Mouse (Mus musculus): ENCODE measurements around the gene Pitpnm3. TPM values are rescaled to one million over a fixed set of nuclear protein-coding genes. Genes with fewer than 3 reads are reported as not detected.

Pitpnm3 gene
- polyA plus RNA-seq, 1 experiment from 2014 or later, result 0.89 TPM

DNA sequence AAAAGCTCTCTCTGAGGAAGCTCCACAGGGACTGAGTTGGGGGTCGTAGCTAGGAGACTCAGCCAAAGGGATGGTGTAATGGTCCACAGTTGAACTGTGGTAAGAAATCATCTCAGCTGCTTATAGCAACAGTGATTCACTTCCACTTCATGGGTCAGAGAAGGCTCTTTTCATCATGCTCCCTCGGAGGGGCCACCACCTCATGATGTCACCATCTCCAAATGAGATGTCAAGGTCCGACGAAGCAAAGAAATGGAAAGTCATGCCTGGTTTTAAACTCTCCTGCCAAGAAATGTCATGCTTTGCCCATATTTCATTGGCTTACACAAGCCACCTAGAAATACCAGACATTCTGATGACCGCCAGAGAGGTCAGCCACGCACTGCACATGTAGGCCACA, 15.2 kb downstream of the Pitpnm3 start:
- ATAC-seq (ENCODE audit: low read depth) (no peak), DNase-seq (ENCODE audit: low spot score) (no peak)
- 83% methylated on average over 6 of the region's 6 CpGs for WGBS
- Histone ChIP-seq H3K4me1 (ENCODE audit: control insufficient read depth, insufficient read depth, low read length) (no peaks in the 10 kb centered on the region), H3K36me3 (ENCODE audit: control insufficient read depth, insufficient read depth, low read length) (no peaks in the 10 kb centered on the region), H3K4me2 (ENCODE audit: low read depth, low read length) (no peak overlapping the region), H3K4me3 (ENCODE audit: low read depth, low read length) (no peak overlapping the region), H3K27me3 (replicated peaks; ENCODE audit: control insufficient read depth, insufficient read depth, low read length) (no peaks in the 10 kb centered on the region; the same call in 1 of the 2 replicates), H3K27ac (replicated peaks; ENCODE audit: low read depth, low read length) (no peak overlapping the region), H3K9me3 (ENCODE audit: control insufficient read depth, low read length) (no peaks in the 10 kb centered on the region), H3K9ac (ENCODE audit: low read depth, low read length) (no peak overlapping the region)

DNA sequence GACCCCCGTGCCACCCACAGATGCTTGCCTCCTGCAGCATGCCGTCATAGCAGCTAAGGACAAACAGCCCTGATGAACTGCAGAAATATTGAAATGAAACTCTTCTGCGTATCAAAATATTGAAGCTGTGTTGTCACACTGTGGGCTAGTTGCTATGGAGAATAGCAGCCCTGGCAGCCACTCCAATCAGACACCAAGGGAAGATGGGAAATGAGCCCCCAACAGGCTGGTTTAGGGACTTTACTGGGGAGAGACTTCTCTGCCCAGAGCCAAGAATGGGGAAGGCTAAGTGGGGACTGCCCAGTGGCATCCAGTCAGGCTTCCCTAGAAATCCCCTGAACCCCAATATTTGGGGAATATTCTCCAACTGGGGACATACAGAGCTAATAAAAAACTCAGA, 16.9 kb downstream of the Pitpnm3 start:
- Histone ChIP-seq H3K9ac (ENCODE audit: low read depth, low read length) (no peak overlapping the region), H3K36me3 (ENCODE audit: control insufficient read depth, insufficient read depth, low read length) (no peaks in the 10 kb centered on the region), H3K27ac (replicated peaks; ENCODE audit: low read depth, low read length) (no peak overlapping the region), H3K27me3 (replicated peaks; ENCODE audit: control insufficient read depth, insufficient read depth, low read length) (no peaks in the 10 kb centered on the region; the same call in 1 of the 2 replicates), H3K4me3 (ENCODE audit: low read depth, low read length) (no peak overlapping the region), H3K4me1 (ENCODE audit: control insufficient read depth, insufficient read depth, low read length) (no peaks in the 10 kb centered on the region), H3K9me3 (ENCODE audit: control insufficient read depth, low read length) (no peaks in the 10 kb centered on the region), H3K4me2 (ENCODE audit: low read depth, low read length) (no peak overlapping the region)
- 77% methylated on average over 3 of the region's 3 CpGs for WGBS
- ATAC-seq (ENCODE audit: low read depth) (no peak), DNase-seq (ENCODE audit: low spot score) (no peak)

DNA sequence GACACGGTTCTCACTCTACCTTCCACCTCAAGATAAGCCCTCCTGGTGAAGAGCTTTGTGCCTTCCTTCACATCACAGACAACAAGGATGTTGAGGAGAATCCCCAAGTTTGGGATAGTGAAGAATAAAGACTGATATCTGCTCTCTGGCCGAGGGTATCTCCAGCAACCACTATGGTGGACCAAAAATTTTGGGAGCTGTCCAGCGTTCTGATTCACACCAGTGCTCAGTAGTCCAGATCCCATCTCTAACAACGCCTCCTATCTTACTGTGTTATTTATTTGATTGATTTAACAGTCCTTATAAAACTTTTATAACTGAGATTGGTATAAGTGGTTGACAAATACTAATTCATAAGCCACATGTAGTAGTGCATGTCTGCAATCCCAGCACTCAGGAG, 22.3 kb downstream of the Pitpnm3 start:
- no peak overlapping the region for H3K27ac ChIP-seq (replicated peaks; ENCODE audit: low read depth, low read length)
- WGBS, result 54% methylated on average over 4 of the region's 4 CpGs
- H3K4me1 ChIP-seq (ENCODE audit: control insufficient read depth, insufficient read depth, low read length), result no peaks in the 10 kb centered on the region
- DNase-seq (ENCODE audit: low spot score) (no peak), ATAC-seq (ENCODE audit: low read depth) (no peak)
- H3K4me3 ChIP-seq (ENCODE audit: low read depth, low read length), result no peak overlapping the region
- H3K36me3 ChIP-seq (ENCODE audit: control insufficient read depth, insufficient read depth, low read length), result no peaks in the 10 kb centered on the region
- H3K9me3 ChIP-seq (ENCODE audit: control insufficient read depth, low read length), result no peaks in the 10 kb centered on the region
- no peaks in the 10 kb centered on the region for H3K27me3 ChIP-seq (replicated peaks; ENCODE audit: control insufficient read depth, insufficient read depth, low read length)
- no peak overlapping the region for H3K9ac ChIP-seq (ENCODE audit: low read depth, low read length)
- H3K4me2 ChIP-seq (ENCODE audit: low read depth, low read length), result no peak overlapping the region

DNA sequence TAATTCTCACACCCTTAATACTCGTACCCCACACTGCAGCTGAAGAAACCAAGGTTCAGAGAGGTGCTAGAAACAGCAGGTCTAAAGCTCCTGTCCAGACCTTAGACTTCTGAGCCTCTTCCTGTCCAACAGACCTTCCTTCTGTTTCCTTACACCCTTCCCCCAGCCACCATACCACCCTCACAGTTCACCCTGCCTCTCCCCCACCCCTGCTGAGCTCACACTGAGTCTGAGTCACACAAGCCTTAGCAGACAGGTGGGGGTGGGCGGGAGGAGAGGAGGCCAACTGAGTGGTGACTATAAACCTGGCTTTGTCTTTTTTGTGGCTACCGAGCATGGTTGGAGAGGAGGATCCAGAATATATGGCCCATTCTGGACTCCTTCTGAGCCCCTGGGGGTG, 24.9 kb downstream of the Pitpnm3 start:
- no peaks in the 10 kb centered on the region for H3K36me3 ChIP-seq (ENCODE audit: control insufficient read depth, insufficient read depth, low read length)
- no peak for ATAC-seq (ENCODE audit: low read depth)
- H3K27ac ChIP-seq (replicated peaks; ENCODE audit: low read depth, low read length), result no peak overlapping the region
- no peak for DNase-seq (ENCODE audit: low spot score)
- no peak overlapping the region for H3K4me2 ChIP-seq (ENCODE audit: low read depth, low read length)
- no peaks in the 10 kb centered on the region for H3K4me1 ChIP-seq (ENCODE audit: control insufficient read depth, insufficient read depth, low read length)
- no peaks in the 10 kb centered on the region for H3K27me3 ChIP-seq (replicated peaks; ENCODE audit: control insufficient read depth, insufficient read depth, low read length)
- no peak overlapping the region for H3K4me3 ChIP-seq (ENCODE audit: low read depth, low read length)
- WGBS, result 39% methylated on average over 3 of the region's 3 CpGs
- peaks cover 3% of the 10 kb centered on the region; the same call in 1 of the 2 replicates for H3K9me3 ChIP-seq (ENCODE audit: control insufficient read depth, low read length)
- H3K9ac ChIP-seq (ENCODE audit: low read depth, low read length), result no peak overlapping the region

DNA sequence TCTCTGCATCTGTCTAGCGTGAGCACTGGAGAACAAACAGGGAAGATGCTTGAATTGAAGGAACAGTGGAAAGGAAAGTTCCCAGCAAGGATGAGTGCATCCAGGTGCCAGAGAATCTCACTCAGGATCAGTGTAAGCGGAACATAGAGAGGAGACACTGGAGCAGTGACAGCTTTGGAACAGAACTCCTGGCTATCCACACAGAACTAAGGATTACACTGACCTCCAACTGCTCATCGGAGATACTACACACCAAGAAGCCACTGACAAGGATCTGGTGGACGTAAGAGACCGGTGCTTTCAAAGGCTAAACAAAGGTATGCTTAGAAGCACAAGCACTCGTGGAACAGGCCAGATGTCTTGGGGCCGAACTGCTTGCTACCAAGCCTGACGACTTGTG, 31.4 kb downstream of the Pitpnm3 start:
- Histone ChIP-seq H3K4me1 (ENCODE audit: control insufficient read depth, insufficient read depth, low read length) (no peaks in the 10 kb centered on the region), H3K27me3 (replicated peaks; ENCODE audit: control insufficient read depth, insufficient read depth, low read length) (no peaks in the 10 kb centered on the region), H3K27ac (replicated peaks; ENCODE audit: low read depth, low read length) (no peak overlapping the region), H3K4me2 (ENCODE audit: low read depth, low read length) (no peak overlapping the region), H3K4me3 (ENCODE audit: low read depth, low read length) (no peak overlapping the region), H3K36me3 (ENCODE audit: control insufficient read depth, insufficient read depth, low read length) (no peaks in the 10 kb centered on the region), H3K9ac (ENCODE audit: low read depth, low read length) (no peak overlapping the region), H3K9me3 (ENCODE audit: control insufficient read depth, low read length) (peaks cover 3% of the 10 kb centered on the region; the same call in 1 of the 2 replicates)
- DNase-seq (ENCODE audit: low spot score) (no peak), ATAC-seq (ENCODE audit: low read depth) (no peak)
- WGBS, result 60% methylated on average over 8 of the region's 8 CpGs

DNA sequence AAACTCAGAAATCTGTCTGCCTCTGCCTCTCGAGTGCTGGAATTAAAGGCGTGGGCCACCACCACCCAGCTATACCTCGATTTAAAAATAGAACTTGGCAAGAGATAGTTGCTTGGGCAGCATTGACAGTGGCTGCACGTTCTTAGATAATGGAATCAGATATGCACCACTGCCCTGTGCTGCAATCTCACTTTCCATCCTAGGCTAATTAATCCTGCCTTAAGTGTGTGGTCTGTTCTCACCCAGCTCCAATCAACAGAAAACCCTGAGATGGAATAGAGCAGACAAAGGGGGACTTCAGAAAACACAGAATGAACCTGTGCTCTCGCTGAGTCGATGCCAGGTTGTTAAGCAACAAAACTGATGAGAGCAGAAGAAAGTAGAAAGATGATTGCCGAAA, 32.0 kb downstream of the Pitpnm3 start:
- Histone ChIP-seq H3K9ac (ENCODE audit: low read depth, low read length) (no peak overlapping the region), H3K4me1 (ENCODE audit: control insufficient read depth, insufficient read depth, low read length) (no peaks in the 10 kb centered on the region; the same call in 1 of the 2 replicates), H3K27ac (replicated peaks; ENCODE audit: low read depth, low read length) (no peak overlapping the region), H3K4me3 (ENCODE audit: low read depth, low read length) (no peak overlapping the region), H3K4me2 (ENCODE audit: low read depth, low read length) (no peak overlapping the region), H3K9me3 (ENCODE audit: control insufficient read depth, low read length) (peaks cover 3% of the 10 kb centered on the region; the same call in 1 of the 2 replicates), H3K27me3 (replicated peaks; ENCODE audit: control insufficient read depth, insufficient read depth, low read length) (no peaks in the 10 kb centered on the region), H3K36me3 (ENCODE audit: control insufficient read depth, insufficient read depth, low read length) (no peaks in the 10 kb centered on the region)
- DNase-seq (ENCODE audit: low spot score) (no peak), ATAC-seq (ENCODE audit: low read depth) (no peak)
- 72% methylated on average over 7 of the region's 7 CpGs for WGBS

DNA sequence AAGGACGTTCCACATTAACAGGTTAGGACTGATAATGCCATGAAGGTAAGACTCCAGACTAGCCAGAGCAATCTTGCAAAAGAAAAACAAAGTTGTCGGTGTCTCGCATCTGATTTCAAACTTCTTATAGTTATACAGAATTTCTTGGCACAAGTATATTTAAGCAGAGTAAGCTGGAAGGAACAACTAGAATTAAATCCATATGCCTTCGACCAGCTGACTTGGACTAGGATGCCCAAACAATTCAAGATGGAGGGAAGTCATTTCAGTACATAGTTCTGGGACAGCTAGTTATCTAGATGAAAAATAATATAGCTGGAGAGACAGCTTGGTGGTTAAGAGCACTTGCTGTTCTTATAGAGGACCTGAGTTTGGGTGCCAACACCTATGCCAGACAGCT, 34.6 kb downstream of the Pitpnm3 start:
- Histone ChIP-seq H3K4me1 (ENCODE audit: control insufficient read depth, insufficient read depth, low read length) (no peaks in the 10 kb centered on the region; the same call in 1 of the 2 replicates), H3K9me3 (ENCODE audit: control insufficient read depth, low read length) (no peaks in the 10 kb centered on the region), H3K27ac (replicated peaks; ENCODE audit: low read depth, low read length) (no peak overlapping the region; the same call in 1 of the 2 replicates), H3K4me2 (ENCODE audit: low read depth, low read length) (no peak overlapping the region), H3K27me3 (replicated peaks; ENCODE audit: control insufficient read depth, insufficient read depth, low read length) (no peaks in the 10 kb centered on the region), H3K36me3 (ENCODE audit: control insufficient read depth, insufficient read depth, low read length) (no peaks in the 10 kb centered on the region), H3K4me3 (ENCODE audit: low read depth, low read length) (no peak overlapping the region), H3K9ac (ENCODE audit: low read depth, low read length) (no peak overlapping the region)
- no peak for ATAC-seq (ENCODE audit: low read depth)
- DNase-seq (ENCODE audit: low spot score), result peak; percentile 67
- WGBS, result 49% methylated on average over 4 of the region's 4 CpGs

DNA sequence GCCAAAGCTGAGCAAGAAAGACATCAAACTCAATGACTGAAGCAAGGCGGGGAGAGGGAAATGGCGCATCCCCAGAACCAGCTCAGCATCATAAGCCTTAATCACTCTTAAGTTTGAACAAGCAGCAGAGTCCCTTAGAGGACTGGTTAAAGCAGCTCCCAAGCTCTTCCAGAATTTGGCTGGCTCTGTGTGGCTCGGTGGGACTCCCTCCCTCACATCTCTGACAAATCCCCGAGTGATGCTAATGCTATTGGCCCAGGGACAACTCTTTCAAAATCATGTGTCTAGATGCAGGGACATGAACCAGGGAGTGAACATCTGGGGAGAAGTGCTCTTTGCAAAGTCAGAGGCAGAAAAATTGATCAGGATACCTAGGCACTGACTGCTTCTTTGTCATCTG, 36.4 kb downstream of the Pitpnm3 start:
- Histone ChIP-seq H3K4me3 (ENCODE audit: low read depth, low read length) (no peak overlapping the region), H3K9me3 (ENCODE audit: control insufficient read depth, low read length) (no peaks in the 10 kb centered on the region), H3K4me1 (ENCODE audit: control insufficient read depth, insufficient read depth, low read length) (no peaks in the 10 kb centered on the region; the same call in 1 of the 2 replicates), H3K4me2 (ENCODE audit: low read depth, low read length) (no peak overlapping the region), H3K9ac (ENCODE audit: low read depth, low read length) (no peak overlapping the region), H3K27ac (replicated peaks; ENCODE audit: low read depth, low read length) (no peak overlapping the region), H3K27me3 (replicated peaks; ENCODE audit: control insufficient read depth, insufficient read depth, low read length) (no peaks in the 10 kb centered on the region), H3K36me3 (ENCODE audit: control insufficient read depth, insufficient read depth, low read length) (no peaks in the 10 kb centered on the region)
- ATAC-seq (ENCODE audit: low read depth), result no peak
- peak; percentile 58 for DNase-seq (ENCODE audit: low spot score)
- WGBS, result 55% methylated on average over 4 of the region's 4 CpGs

DNA sequence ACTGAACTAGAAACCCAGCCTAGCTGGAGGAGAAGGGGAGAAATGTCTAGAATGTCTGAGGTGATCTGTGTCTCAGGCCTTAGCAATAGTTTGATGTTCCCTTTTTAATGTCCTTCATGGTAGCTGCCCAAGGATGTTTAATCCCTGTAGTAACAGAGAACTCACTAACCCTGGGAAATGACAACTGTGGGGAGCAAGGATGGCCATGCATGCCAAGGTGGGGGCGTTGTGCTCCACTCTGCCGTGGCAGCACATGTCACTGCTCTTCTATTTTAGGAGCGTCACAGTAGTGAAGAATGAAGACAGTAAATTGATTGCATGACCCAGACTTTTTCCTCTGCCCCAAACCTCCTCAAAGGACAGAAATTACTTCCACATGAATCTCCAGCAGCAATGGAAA, 37.6 kb downstream of the Pitpnm3 start:
- DNase-seq (ENCODE audit: low spot score) (peak; percentile 33), ATAC-seq (ENCODE audit: low read depth) (no peak)
- WGBS, result 58% methylated on average over 3 of the region's 3 CpGs
- Histone ChIP-seq H3K9ac (ENCODE audit: low read depth, low read length) (no peak overlapping the region), H3K4me3 (ENCODE audit: low read depth, low read length) (no peak overlapping the region), H3K27ac (replicated peaks; ENCODE audit: low read depth, low read length) (no peak overlapping the region), H3K9me3 (ENCODE audit: control insufficient read depth, low read length) (no peaks in the 10 kb centered on the region), H3K27me3 (replicated peaks; ENCODE audit: control insufficient read depth, insufficient read depth, low read length) (no peaks in the 10 kb centered on the region), H3K4me1 (ENCODE audit: control insufficient read depth, insufficient read depth, low read length) (no peaks in the 10 kb centered on the region; the same call in 1 of the 2 replicates), H3K4me2 (ENCODE audit: low read depth, low read length) (no peak overlapping the region), H3K36me3 (ENCODE audit: control insufficient read depth, insufficient read depth, low read length) (no peaks in the 10 kb centered on the region)
